Mouse (Mus musculus): ENCODE results near the gene Sh3bgrl3.

DNA sequence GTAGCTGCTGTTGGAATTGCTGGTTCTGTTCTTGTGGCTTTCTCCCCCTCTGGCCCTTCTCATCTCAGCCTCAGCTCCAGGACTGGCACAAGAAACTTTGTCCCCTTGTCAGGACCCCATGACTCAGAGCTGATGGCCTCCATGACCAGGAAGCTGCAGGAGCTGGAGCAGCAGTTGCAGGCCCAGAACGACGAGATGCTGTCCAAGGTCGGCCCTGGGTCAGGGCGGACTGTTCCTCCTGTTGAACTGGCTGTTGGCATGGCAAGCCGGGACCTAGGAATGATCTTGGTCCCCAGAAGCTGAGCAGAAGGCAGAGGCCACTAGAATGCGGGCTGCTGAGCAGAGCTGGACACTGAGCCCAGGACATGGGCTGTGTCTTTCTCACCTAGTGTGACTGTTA lies 16.2 kb downstream of the Sh3bgrl3 start:
- no peak for TF ChIP-seq TAL1 (conservative IDR thresholded peaks at IDR 0.05; ENCODE audit: low read depth, low read length)
- TF ChIP-seq CTCF (IDR thresholded peaks at IDR 0.05; ENCODE audit: low read depth, low read length), result no peak
- TF ChIP-seq GATA1 (IDR thresholded peaks at IDR 0.05; ENCODE audit: borderline replicate concordance, low read length), result no peak

All from G1E (cell line).